Mouse (Mus musculus) heart, adult 8-10 months (tissue): ENCODE results near the gene Bbs12. TPM values are rescaled to one million over a fixed set of nuclear protein-coding genes. Genes with fewer than 3 reads are reported as not detected.

Experiments used
- DNase-seq: peaks from one replicate; pipeline ENCODE4 v3.0.0; 2022; ENCODE audit warnings: low spot score
- total RNA-seq, 4 experiments: library from RNA; stranded (reverse); gene quantifications; 2 replicates each; pipeline ENCODE4 v1.2.4; 2022

Gene Bbs12
- total RNA-seq, 4 experiments from 2014 or later = 0.52 to 1.2 (median 1.1) TPM

GRCm38 (mm10) chr3:37326627-37327026 is 14.3 kb downstream of the Bbs12 start:
- no peak for DNase-seq

GRCm38 (mm10) chr3:37328489-37328888 is 16.1 kb downstream of the Bbs12 start:
- DNase-seq = no peak

- DNase-seq = no peak
Observed at GRCm38 (mm10) chr3:37329963-37330362, 17.6 kb downstream of the Bbs12 start.

- no peak for DNase-seq
Observed at GRCm38 (mm10) chr3:37331999-37332449, 19.7 kb downstream of the Bbs12 start.

GRCm38 (mm10) chr3:37334053-37334452 is 21.7 kb downstream of the Bbs12 start:
- DNase-seq = no peak

GRCm38 (mm10) chr3:37341110-37341509 is 28.8 kb downstream of the Bbs12 start:
- no peak for DNase-seq

GRCm38 (mm10) chr3:37342811-37343210 is 30.5 kb downstream of the Bbs12 start:
- no peak for DNase-seq

GRCm38 (mm10) chr3:37347671-37348070 is 35.3 kb downstream of the Bbs12 start:
- DNase-seq = no peak

- peak; percentile 52 for DNase-seq
Observed at GRCm38 (mm10) chr3:37348221-37349165, 36.1 kb downstream of the Bbs12 start, which contains the start of gene Fgf2. Gene Fgf2 (plus strand): TSS chr3:37348346.

- no peak for DNase-seq
Observed at GRCm38 (mm10) chr3:37349166-37349548, 36.8 kb downstream of the Bbs12 start.

- no peak for DNase-seq
Observed at GRCm38 (mm10) chr3:37350386-37350785, 38.0 kb downstream of the Bbs12 start.

GRCm38 (mm10) chr3:37353951-37354481 is 41.7 kb downstream of the Bbs12 start:
- DNase-seq = peak; percentile 36

- DNase-seq = no peak
Observed at GRCm38 (mm10) chr3:37354737-37355136, 42.4 kb downstream of the Bbs12 start.

- DNase-seq = no peak
Observed at GRCm38 (mm10) chr3:37360729-37361128, 48.4 kb downstream of the Bbs12 start.

- DNase-seq = no peak
Observed at GRCm38 (mm10) chr3:37365144-37365543, 52.8 kb downstream of the Bbs12 start.

- no peak for DNase-seq
Observed at GRCm38 (mm10) chr3:37365976-37366375, 53.6 kb downstream of the Bbs12 start.

GRCm38 (mm10) chr3:37366381-37367053 is 54.2 kb downstream of the Bbs12 start:
- no peak for DNase-seq

- peak; percentile 31 for DNase-seq
Observed at GRCm38 (mm10) chr3:37370407-37370806, 58.1 kb downstream of the Bbs12 start.
